Mouse (Mus musculus): ENCODE data around the gene Snx12.

GRCm38 (mm10) chrX:101260441-101261325 lies 38.3 kb upstream of the Snx12 start:
- no peak for TF ChIP-seq CTCF (IDR thresholded peaks at IDR 0.05; ENCODE audit: insufficient read depth, low read length)
- TF ChIP-seq POLR2A (IDR thresholded peaks at IDR 0.05; ENCODE audit: borderline replicate concordance, extremely low read depth, low read depth, low read length): no peak
